Mouse (Mus musculus) mesoderm, embryonic 11.5 days (tissue): ENCODE results near the gene 4930426L09Rik.
A peak's percentile ranks its signal among the peaks of the same experiment; 100 is the strongest.
"Not testable (repeated sequence)": the region's sequence is repeated elsewhere in the genome, so short reads cannot be mapped to it uniquely, and the experiment has no call there.

Experiments used
- DNase-seq: peaks from one replicate; pipeline ENCODE4 v3.0.0-alpha.2; 2012; ENCODE audit warnings: low read depth, low spot score

4930426L09Rik gene

DNA sequence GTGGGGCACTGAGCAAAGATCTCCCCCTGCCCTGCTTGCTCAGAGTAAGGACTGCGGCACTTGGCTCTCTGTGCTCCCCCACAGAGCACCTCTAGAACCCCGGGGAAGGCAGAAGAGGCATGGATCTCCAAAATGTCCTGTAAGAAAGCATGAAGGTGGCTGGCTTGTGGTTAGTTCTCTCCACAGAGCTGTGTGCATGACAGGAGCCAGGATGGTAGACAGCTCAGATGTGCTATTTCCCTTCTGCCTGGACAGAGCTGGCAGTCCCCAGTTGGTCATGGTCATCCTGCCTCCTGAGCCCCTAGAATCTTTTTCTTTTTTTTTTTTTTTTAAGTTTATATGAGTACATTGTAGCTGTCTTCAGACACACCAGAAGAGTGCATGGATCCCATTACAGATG lies 27.7 kb upstream of the 4930426L09Rik start:
- no peak for DNase-seq

DNA sequence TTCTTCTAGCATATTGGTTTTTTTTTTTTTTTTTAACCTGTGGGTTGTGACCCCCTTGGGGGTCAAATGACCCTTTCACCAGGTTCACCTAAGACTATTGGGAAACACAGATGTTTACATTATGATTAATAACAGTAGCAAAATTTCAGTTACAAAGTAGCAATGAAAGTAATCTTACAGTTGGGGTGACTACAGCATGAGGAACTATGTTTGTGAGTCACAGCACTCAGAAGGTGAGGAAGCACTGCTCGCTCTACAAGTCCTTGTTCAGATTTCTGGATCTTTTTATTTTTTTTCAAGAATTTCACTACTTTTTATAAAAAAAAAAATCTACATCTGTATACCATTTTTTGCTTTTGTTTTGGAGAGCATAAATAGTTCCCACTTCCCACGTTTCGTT lies 26.6 kb upstream of the 4930426L09Rik start:
- DNase-seq: no peak

DNA sequence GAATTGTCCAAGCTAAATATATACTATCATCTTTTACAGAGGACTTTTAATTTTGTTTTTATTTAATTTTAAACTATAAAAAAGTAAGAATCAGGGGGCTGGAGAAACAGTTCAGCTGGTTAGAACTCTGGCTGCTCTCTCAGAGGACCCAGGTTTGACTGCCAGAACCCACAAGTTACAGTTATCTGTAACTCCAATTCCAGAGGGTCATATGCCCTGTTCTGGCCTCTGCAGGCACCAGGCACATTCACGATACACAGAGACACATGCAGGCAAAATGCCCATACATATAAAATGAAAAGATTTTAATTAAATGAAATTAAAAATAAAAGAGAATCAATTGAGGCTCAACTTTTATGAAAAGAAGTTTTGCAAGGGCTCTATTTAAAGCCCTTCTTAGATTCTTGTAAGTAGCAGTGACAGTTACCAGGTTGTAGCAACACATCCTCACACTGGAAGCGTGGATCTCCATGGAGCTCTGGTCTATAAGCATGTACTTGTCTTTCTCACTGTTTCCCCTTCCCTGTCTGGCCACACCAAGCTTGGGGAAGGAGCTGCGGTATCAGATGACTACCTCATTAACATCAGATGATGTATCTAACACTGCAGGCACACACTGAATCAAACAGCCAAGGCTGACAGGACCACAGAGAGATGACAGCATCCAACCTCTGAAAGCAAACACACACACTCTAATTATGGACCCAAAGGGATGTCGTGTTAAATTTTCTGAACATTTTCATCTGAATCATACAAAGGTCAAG lies 23.1 kb upstream of the 4930426L09Rik start:
- DNase-seq: no peak

DNA sequence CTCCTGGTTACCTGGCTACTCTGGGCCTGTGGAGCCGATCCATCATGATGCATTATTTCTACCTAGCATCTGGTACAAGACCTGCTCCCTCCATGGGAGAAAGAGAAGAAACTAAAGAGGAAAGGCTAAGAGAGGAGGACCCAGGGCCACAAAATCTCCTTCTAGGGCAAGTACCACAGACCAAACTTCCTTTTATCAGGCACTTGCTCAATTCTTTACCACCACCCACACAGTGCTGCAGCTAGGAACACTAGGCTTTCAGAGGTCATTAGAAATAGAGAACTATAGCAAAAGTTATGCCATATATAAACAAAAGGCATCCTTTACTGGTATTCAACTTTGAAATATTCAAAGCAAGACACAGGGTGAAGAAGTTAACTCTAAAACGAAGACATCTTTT lies 22.0 kb upstream of the 4930426L09Rik start:
- no peak for DNase-seq

DNA sequence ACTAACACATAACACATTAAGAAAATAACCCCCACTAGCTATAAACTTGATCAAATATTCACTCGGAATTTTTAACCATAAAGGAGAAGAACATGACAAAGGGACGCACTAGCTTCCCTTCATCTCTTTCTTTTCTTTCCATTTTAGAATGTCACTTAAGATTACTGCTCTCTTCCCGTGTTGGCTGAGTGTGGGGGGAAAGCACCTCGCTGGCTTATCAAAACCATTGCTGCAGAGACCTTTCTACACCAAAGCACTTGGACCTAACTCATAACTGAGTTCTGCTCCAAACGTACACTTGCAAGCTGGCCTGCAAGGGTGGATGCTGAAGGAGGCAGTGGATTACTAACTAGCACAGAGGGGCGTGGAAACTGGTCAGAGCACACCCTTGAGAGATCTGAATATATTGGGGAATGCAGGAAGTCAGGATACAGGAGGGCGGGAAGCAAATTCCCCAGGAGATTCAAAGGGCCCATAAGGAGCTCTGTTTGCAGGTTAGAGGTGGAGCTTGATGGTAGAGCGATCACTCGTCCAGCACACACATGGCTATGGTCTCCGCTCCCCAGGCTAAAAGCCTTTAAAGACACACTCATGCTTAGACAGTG lies 20.8 kb upstream of the 4930426L09Rik start:
- no peak for DNase-seq

DNA sequence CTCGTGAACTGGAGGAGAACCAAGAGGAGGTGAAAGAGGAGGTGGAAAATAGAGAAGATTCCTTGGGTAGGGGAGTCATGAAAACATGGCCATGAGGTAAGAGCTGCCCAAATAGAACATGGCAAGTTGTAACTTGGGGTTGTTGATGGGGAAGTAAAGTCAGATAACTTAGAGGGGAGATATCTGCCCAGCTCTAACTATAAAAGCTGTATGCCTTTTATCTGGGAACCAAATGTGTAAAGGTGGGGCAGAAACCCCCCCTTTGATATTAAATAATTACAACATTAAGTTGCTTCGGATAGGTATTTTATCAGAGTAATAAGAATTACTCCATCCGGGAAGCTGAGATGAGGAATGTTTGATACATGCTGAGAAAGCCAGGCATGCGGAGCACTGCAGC lies 19.1 kb upstream of the 4930426L09Rik start:
- no peak for DNase-seq

DNA sequence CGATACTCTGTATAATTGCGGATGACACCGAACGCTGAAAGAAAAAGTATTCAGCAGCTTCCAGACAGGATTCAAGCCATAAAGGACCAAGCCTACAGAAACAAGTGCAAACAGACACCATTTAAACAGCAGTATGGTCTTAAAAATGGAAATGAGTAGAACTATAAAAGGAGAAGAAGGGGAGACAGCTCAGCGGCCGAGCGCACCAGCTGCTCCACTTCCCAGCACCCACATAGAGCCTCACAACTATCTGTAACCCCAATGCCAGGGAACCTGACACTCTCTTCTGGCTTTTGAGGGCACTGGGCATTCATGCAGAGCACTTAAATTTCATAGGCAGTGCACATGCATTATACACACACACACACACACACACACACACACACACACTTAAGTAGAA lies 18.5 kb upstream of the 4930426L09Rik start:
- no peak for DNase-seq

DNA sequence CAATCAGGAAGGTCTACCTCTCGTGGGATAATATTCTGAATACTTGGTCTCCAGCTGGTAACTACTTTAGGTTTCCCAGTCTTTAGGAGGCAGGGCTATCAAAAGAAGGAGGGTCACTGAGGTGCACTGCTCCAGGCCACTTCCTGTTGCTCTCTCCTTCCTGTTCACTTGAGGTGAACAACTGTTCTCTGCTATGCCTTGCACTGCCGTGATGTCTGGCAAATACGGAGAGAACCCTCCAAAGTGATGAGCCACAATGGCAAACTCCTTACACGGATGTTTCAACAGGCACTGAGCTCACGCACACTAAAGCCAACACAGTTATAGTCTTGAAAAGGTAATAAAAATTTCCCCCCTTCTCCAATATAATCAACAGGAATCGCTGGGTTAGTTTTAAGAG lies 15.6 kb upstream of the 4930426L09Rik start:
- DNase-seq: no peak

DNA sequence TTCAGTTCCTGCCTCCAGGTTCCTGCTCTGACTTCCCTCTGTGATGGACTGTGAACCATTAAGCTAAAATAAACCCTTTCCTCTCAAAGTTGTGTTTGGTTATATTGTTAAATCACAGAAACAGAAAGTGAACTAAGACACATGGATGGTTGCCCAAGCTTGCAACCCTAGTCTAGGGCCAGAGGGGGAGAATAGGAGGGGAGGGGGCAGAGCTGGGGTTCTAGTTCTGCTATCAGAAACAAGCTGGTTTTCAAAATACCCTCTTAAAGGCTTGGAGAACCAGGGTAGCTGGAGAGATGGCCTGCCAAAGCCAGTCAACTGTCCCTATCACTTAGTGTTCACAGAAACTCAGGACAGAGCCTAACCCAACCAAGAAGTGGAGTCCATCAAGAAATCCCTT lies 14.6 kb upstream of the 4930426L09Rik start:
- no peak for DNase-seq

DNA sequence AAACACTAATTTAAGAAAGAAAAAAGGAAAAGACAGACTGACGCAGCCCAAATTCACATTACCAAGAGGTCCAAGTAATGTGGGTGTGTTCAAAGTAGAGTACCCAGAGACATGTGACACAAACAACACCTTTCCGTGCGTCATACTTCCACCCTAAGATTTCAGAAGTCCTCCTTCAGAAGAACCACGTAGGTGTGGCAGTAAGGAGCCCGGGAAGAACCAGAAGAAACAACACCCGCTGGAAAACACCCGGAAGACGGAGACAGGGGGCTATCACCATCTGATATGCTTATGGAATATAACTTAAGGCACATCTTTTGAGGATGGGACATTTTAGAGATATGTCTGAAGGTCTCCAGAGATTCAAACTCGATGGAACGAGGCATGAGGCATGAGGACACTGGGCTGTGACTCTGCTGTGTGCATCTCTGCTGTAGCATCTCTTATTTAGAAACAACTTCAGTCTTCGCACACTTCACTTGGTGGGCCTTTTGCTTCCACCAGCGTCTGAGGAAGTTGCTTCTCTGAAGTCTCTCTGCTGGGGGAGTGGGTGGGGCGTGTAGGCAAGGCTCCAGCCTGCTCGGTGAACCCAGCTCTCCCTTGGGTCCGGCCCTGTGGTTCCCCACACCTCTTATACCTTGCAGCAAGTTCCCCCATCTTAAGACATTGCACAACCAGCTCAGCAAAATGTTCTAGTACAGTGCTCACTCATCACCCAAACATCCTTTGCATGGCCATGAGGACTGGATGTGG lies 13.9 kb upstream of the 4930426L09Rik start:
- no peak for DNase-seq

DNA sequence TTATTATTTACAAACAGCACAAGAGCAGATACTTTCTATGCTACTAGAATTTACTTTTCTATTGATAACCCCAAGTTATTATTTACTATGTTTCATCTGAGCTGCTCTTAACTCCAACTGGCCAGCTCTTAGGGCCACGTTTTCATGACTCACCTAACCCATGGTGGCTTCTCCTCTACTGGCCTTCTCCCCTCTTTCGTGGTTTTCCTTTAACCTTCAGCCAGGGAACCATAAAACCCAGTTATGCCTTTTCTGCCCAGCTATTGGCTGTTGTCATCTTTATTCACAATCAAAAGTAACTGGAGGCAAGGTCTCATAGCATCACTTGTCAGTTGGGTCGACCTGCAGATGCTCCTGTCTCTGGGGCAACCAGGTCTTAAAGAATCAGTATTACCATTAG lies 12.6 kb upstream of the 4930426L09Rik start:
- no peak for DNase-seq

DNA sequence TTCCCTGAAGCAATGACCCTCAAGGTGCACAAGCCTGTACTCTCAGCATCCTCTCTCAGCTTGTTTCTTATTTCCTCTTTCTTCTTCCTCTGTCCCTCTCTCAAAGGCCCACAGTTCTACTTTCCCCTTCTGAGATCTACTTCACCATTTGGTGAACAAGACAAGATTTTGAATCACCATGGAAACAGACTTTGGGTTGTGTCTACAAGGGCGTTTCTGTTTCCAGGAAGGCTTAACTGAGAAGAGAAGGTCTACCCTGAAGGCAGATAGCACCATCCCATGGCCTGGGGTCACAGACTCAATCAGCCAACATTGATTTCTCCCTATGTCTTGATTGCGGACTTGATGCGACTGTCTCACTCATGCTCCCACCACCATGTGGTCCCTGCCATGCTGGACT lies 9.3 kb upstream of the 4930426L09Rik start:
- DNase-seq: no peak

DNA sequence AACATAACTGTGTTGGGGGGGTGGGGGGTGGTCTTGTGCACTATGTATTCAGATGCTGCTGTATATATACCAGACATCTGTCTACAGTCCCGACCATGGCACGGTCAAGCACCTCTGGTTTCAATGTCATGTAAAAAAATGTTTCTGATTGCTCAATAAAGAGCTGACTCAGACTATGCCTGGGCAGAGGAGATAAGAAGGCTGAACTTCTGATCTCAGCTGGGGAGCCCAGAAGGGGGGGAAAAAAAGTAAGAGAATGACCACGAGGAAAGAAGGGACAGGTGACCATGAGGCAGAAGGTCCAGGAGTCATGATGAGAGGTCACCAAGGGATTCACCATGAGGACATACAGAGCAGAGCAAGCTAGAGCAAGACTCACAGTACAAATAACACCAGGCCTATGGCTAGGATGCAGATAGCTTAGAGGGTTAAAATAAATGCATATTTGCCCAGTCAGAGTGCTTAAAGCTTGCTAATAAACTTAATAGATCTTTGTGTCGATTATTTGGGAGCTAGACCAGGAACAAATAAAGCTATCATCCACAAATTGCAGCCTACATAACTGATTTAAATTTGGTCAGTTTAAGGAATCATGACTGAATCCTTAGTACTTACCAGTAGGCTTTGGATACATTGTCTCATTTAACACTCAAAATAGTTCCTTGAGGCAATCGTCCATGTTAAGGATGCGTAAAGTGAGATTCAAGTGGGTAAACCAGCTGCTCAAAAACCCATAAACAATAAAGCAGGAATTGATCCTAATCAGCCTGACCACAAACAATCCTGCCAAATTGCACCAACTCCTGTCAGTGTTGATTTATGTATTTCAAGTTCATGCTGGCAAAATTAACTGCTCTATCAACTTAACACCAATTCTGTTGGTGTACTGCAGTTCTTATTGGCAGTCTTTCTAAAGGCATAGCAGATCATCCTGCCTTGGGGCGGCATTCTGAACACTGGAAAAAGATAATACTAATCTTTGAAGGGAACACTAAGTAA lies 5.3 kb upstream of the 4930426L09Rik start:
- no peak for DNase-seq

DNA sequence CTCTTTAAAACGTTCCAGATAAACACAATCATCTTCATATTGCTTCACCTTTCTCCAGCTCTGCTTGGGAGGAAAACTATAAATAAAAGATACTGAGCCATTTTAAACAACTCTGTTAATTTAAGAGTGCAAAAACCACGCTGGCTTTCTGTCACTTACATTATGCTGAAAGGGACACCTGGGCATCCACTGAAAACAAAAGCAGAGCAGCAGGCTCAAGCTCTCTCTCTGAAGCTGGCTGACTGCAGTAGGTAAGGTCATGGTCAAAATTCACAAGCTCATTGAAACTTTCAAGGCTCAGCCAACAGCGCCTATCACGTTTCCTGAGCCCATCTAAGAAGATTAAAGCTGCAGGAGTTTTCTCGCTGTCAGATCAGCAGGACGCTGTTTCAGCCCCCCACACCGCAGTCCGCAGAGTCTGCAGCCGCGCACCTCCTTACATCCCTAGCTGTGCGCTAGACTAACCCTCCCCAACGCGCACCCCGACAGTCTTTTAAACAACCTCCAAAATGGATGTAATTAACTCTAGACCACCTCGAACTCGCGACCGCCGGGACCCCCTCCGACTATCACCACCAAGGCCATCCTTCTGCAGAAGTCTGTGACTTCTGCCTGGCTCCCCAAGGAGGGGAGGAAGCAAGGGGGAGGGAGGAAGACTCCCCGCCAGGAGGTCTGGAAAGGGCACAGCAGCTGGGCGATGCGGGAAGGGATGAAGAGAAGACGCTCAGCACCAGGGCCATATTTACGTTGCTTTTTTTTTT lies 1.5 kb upstream of the 4930426L09Rik start:
- DNase-seq: peak; percentile 37

DNA sequence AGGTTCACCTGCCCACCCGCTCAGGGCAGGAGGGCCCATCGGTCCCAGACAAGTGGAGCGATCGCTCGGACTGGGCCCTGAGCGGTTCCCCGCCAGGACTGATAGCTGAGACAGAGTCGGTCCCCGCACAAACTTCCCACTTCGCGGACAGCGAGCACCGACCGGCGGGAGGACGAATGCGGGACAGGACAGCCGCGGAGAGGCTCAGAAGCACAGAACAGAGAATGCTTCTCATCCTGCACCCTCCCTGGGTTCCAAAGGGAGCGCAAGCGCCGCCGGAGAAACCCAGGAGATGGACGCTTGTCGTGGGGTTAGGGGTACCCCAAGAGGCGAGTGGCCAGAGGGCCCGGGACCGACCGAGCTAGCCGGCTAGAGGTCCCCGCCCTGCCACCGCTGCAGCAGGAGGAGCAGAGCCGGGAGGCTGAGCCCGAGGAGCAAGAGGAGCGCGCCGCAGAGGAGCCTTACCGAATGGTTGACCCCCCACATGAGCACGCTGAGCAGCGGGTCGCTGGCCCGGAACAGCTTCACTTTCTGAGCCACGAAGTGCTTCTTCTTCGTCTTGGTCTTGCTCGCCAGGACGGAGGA lies 664 bp upstream of the 4930426L09Rik start:
- peak; percentile 59 for DNase-seq

DNA sequence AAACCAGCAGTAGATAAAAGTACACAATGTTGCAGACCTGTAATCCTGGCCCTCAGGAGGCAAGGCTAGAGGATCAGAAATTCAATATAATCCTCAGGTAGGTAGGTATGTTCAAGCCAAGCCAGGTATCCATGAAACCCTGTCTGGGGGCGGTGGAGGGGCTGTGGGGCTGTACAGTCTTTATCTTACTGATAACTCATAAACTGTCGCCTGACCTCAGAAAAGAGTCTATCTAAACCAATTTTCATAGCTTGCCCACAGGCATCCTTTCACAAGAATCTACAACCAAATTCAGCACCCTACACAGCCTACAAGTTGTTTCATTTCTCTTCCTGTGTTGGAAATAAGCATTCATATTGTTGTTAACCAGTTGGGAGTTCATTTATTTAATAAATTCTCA lies 1.3 kb downstream of the 4930426L09Rik start:
- DNase-seq: no peak

DNA sequence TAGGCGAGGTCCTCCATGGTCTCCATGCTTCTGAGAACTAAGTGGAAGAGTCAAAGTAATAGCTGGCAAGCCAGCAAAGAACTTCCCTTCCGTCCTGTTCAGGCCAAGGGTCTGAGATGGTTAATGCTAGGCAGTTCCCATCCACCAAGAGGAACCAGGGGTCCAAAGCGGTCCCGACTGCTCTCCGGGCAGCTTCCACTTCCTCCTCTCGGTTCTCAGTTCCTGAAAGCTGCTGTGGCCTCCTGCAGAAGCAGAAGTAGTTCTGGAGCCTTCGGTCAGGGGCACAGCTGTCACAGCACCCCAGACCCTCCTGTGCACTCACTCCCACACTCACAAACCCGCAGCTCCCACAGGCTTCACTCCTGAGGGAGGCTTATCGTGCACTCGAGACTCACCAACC lies 6.7 kb downstream of the 4930426L09Rik start:
- DNase-seq: no peak

DNA sequence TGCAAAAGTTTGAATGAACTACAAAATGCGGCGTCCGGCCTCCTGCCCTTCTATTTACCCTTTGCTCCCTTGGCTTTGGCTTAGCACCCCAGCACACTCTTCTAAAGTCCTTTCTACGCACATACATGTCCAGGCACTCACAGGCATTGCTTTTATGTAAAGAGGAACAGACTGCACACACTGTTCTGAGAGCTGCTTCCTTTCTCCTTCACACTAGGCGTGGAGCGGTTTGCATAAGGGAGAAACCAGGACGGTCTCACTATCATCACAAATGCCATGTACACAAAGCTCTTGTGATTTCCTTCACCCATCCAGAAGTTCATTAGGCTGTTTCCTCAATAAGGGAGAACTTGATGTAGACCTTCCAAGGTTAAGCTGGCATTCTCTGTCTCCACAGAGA lies 8.0 kb downstream of the 4930426L09Rik start:
- DNase-seq: no peak

DNA sequence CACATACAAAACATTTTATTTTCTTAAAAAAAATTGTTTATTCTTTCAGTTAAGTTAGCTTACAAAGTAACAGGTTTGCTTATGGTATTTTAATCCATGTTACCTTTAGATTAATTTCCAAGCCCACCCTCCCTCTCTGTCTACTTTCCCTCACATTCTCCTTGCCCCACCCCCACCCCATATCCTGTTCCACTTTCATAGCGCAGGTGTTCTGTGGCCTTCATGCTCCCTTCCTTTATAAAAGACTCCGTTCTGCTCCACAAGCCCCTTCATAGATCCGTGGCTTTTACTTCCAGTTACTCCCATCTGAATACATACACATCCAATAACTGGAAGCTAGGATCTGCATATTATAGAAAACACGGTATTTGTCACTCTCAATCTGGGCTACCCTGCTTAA lies 9.4 kb downstream of the 4930426L09Rik start:
- no peak for DNase-seq

DNA sequence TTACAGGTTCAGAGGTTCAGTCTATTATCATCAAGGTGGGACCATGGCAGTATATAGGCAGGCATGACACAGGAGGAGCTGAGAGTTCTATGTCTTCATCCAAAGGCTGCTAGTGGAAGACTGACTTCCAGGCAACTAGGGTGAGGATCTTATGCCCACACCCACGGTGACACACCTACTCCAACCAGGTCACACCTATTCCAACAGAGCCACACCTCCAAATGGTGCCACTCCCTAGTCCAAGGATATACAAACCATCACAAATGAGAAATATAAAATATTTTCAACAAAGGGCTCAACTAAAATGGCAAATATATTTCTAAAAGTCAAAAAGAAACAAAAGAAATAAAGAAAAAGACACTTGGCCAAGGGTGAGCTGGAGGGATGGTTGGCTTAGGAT lies 12.4 kb downstream of the 4930426L09Rik start:
- DNase-seq: not testable (repeated sequence)
